Mouse (Mus musculus) layer of hippocampus, adult 8-10 months (tissue): ENCODE data around the gene Bahd1. TPM values are rescaled to one million over a fixed set of nuclear protein-coding genes. Genes with fewer than 3 reads are reported as not detected.

Experiments
- DNase-seq, 2 experiments: peaks; one replicate each; pipeline ENCODE4 v3.0.0; 2022; ENCODE audit warnings: low spot score in 2 of 2
- total RNA-seq, 4 experiments: library from RNA; stranded (reverse); gene quantifications; 2 replicates each; pipeline ENCODE4 v1.2.4; 2022

Gene Bahd1
- total RNA-seq, 4 experiments from 2014 or later: 48.8 to 57.2 (median 54.9) TPM

- no peak for DNase-seq
Observed at GRCm38 (mm10) chr2:118897808-118898207, 2.4 kb upstream of the Bahd1 start.

GRCm38 (mm10) chr2:118898771-118899170, 1.4 kb upstream of the Bahd1 start:
- no peak for DNase-seq

DNA sequence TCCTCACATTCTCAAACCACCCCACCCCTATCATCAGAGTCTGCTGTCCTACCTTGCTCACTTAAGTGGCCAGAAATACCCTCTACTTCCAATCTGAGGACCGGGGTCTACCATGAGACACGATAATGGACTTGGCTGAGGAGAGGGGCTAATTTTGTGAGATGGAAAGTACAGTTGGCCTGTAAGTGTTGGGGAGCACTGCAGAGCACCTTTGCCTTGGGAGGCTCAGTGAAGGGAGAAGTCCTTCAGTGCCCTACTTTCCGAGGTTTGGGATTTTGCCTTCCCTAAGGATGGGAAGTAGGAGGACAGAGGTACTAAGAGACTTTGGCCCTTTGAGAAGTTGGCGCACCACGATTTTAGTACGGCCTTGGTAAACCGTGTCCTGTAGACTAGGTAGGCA, 871 bp upstream of the Bahd1 start:
- no peak for DNase-seq

- no peak for DNase-seq
Observed at GRCm38 (mm10) chr2:118900826-118901140, 606 bp downstream of the Bahd1 start.

DNA sequence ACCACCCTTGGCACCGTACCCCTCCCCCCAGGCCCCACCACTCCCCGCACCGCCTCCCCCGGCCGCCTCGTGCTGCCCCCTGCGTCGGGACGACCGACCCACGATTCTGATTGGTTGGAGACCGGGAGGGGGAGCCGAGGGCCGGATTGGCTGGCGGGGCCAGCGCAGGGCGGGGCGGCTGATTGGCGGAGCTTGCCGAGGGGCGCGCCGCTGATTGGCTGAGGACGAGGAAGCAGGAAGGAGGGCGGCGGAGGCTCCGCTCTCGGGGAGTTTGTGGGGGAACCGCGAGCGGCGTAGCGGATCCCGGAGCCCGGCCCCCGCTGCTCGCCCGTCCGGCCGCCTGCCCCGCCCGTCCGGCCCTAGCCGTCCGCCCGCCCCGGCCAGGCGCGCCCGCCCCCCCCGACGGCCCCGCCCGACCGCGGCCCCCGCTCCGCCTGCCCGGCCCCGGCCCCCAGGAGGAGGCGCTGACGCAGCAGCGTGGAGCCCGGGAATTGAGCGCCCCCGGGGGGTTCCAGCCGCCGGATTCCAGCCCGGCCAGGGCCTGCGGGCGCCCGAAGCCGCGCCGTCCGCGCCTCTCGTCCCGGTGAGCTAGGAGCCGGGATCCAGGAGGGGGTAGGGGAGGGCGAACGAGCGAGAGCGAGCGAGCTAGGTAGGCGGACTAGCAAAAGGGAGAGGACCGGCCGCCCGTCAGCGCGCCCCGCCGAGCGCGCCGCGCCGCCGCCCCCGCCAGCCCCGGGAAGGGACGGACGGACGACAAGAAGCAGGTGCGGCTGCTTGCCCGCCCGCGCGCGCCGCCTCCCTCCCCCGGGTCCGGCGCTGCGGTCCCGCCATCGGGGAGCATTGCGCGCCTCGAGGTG, 1.2 kb downstream of the Bahd1 start:
- DNase-seq: peak; percentile 95 to 97

DNA sequence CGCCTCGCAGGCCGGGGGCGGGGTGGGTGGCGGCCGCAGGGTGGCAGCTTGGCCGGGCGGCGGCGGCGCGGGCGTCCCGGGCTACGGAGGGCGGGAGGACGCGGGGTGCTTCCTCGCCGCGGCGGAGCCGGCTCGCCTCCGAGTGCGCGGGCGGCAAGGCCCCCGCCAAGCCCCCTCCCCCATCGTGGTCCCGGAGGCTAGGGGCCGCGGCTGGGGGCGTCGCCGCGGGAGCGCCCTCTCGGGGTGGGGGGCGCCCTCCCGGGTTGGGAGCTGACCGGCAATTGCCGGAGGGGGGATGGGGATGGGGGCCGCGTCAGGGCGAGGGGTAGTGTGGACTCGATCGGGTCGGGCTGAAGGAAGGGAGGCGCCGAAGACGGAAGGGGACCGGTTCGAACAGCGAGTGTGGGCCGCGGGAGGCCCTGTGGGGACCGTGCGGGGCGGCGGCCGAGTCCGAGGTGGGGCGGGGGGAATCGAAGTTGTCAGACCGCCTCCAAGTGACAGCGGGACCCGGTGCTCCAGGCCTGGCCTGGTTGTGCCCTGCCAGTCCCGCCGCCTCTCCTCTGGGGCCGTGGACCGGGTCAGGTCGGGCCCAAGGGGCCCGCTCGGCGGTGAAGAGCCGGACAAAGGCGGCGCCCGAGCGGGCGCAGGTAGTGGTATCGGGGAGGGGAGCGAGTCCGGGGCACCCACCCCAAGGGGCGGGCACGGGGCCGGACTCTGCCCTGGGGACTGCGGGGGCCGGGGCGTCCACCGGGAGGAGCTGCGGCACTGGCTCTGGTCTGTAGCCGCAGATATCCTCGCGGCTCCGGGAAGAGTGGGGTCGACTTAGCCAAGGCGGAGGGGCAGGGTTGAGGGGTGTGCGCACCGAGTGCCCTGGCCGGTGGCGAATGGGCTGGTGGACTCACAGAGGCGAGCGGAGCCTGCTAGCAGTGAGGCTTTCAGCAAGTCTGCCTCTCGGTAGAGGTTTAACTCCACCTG, 2.2 kb downstream of the Bahd1 start:
- no peak for DNase-seq

GRCm38 (mm10) chr2:118903333-118903741, 3.2 kb downstream of the Bahd1 start:
- DNase-seq: no peak

- no peak for DNase-seq
Observed at GRCm38 (mm10) chr2:118905433-118906117, 5.4 kb downstream of the Bahd1 start.

DNA sequence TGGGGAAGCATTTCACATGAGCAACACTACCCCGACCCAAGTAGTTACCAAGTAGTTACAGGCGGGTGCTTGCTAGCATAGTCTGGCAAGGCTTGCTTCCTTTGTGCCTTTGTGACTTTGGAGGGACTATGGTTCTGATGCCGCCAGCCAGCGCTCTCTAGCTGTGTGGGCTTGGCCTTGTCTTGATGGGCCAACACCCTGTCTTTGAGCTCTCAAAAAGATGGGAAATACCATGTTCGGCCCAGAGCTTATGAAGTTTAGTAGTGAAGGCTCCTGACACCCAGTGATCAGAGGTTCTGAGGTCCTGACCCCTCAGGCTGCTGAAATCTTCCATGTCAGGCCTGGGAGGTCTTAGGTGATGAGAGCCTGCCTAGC, 5.9 kb downstream of the Bahd1 start:
- no peak for DNase-seq

GRCm38 (mm10) chr2:118907781-118908180, 7.6 kb downstream of the Bahd1 start:
- DNase-seq: no peak

DNA sequence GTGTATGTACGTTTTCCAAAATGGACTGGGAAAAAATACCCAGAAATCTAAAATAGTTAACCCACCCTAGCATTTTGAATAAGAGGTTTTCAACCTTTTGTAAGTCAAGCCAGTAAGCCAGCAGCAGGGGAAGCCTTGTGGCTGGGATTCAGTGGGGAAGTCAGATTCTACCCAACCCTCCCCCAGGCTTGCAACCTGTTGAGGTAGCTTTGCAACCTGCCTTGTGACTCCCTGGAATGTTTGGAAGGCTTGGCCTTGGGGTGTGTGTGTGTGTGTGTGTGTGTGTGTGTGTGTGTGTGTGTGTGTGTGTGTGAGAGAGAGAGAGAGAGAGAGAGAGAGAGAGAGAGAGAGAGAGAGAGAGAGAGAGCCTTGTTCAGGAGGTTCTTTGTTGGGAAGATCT, 9.0 kb downstream of the Bahd1 start:
- no peak for DNase-seq

DNA sequence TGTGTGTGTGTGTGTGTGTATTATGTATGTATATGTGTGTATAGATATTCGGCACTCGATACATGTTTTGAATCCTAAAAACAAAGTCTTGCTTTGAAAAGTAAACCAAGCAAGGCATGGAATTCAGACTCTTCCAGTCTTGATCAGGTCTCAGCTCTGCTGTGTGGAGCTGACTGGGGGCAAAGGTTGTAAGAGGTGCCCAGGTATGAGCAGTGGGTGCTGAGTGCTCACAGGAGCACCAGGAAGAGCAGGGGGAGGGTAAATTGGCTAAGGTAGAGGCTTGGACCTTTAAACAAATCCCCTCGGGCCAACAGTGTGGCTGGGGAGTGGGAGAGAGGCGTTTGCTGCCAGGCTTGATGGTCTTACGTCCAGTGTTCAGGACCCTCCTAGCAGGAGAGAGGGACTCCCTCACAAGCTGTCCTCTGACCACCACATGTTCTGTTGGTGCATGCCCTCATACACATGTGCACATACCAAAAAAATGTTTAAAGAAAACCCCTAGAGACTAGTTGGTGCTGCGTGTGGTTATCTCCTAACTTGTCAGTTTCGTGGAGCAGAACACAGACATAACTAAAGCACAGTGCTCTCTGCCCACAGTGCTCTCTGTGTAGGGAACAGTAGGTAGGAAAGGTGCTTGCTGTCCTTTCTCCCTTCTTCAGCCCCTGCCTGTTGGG, 10.6 kb downstream of the Bahd1 start:
- DNase-seq: no peak

GRCm38 (mm10) chr2:118912706-118913105, 12.5 kb downstream of the Bahd1 start:
- DNase-seq: no peak

GRCm38 (mm10) chr2:118913551-118914276, 13.5 kb downstream of the Bahd1 start:
- no peak for DNase-seq

DNA sequence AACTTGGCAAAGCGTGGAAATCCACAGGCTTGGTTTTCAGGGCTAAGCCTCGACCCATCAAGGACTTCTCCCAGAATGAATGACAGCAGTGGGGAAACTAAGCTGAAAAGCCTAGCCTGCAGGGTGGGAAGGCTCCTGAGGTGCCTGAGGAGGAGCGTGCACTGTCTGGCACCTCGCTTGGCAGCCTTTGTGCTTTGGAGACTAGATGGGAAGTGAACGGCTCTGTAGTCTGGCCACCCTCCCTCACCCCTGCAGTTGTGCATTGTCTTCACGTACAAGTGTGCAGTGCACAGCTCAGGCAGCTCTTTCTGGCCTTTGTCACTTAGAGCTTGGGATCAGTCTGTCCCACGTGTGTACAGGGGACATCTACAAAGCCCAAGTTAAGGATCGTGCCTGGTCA, 14.5 kb downstream of the Bahd1 start:
- no peak for DNase-seq

- DNase-seq: no peak
Observed at GRCm38 (mm10) chr2:118916436-118916835, 16.3 kb downstream of the Bahd1 start.

GRCm38 (mm10) chr2:118918543-118918942, 18.4 kb downstream of the Bahd1 start:
- DNase-seq: no peak

DNA sequence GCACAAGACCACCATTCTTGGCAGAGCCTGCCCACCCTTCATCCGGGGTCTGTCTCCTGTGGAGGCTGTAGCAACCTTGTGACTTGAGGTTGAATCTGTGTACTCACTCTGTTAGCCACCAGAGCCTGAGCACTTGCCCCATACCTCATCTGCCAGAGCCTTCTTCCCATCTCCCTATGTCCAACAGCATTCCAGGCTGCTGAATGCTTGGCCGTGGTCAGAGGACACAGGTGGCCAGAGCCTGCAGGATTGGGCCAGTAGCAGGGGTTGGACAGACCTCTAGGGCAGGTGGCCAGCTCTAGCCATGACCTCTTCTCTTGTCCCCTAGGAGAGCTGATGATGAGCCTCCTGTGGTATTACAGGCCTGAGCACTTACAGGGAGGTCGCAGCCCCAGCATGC, 20.3 kb downstream of the Bahd1 start:
- no peak for DNase-seq

- DNase-seq: no peak
Observed at GRCm38 (mm10) chr2:118925952-118926351, 25.8 kb downstream of the Bahd1 start.

- no peak for DNase-seq
Observed at GRCm38 (mm10) chr2:118926361-118926997, 26.3 kb downstream of the Bahd1 start, which contains the start of gene Chst14. Chst14 (plus strand) TSS chr2:118926496.
